Mouse (Mus musculus) CH12.LX (cell line): ENCODE measurements around the gene Lama4. TPM values are rescaled to one million over a fixed set of nuclear protein-coding genes. Genes with fewer than 3 reads are reported as not detected.

Experiments
- DNase-seq: peaks from one replicate; pipeline ENCODE4 v3.0.0-alpha.2; 2013; ENCODE audit errors: extremely low read depth
- H3K27ac ChIP-seq: 2 replicates; pipeline ENCODE4 v1.5.1; 2012; ENCODE audit warnings: low read depth, mild to moderate bottlenecking, control low read depth, moderate library complexity; ENCODE audit not compliant: insufficient read depth
- H3K27me3 ChIP-seq: replicated peaks from 2 replicates; pipeline ENCODE3; 2012; ENCODE audit warnings: inconsistent platforms
- H3K36me3 ChIP-seq, 2 experiments: replicated peaks in 1 of 2; 2 replicates each; pipeline versions ENCODE3 to v1.6.1; 2012; ENCODE audit warnings: inconsistent platforms in 1 of 2, low read length in 1 of 2, mild to moderate bottlenecking in 1 of 2, mixed read lengths in 1 of 2, moderate library complexity in 1 of 2; ENCODE audit not compliant: control insufficient read depth in 1 of 2, insufficient read depth in 1 of 2
- H3K4me1 ChIP-seq, 2 experiments: 2 replicates each; pipeline ENCODE4 v1.6.1; 2012; ENCODE audit warnings: inconsistent platforms in 1 of 2, moderate library complexity in 1 of 2; ENCODE audit not compliant: insufficient read depth in 2 of 2, control insufficient read depth in 1 of 2
- H3K4me2 ChIP-seq: 2 replicates; pipeline ENCODE4 v1.6.1; 2012; ENCODE audit warnings: low read depth, mild to moderate bottlenecking, control low read depth; ENCODE audit not compliant: poor library complexity, insufficient read depth, severe bottlenecking
- H3K4me3 ChIP-seq, 3 experiments: fragments of 150-350 bp in 1 of 3; sonication (generic) in 1 of 3; replicated peaks in 1 of 3; 2 replicates each; pipeline versions ENCODE3 to v1.5.1; 2011 to 2012; ENCODE audit warnings: low read depth in 2 of 3, low read length in 2 of 3, mild to moderate bottlenecking in 2 of 3, moderate library complexity in 2 of 3, control low read depth in 1 of 3, improper control_type of control experiment in 1 of 3, inconsistent platforms in 1 of 3, mixed read lengths in 1 of 3; ENCODE audit not compliant: poor library complexity in 1 of 3
- H3K79me2 ChIP-seq: replicated peaks from 2 replicates; pipeline ENCODE4 v1.6.1; 2012; ENCODE audit warnings: mild to moderate bottlenecking, moderate library complexity; ENCODE audit not compliant: control insufficient read depth, poor library complexity, insufficient read depth, severe bottlenecking; ENCODE audit errors: extremely low read depth
- H3K9ac ChIP-seq: 2 replicates; pipeline ENCODE4 v1.6.1; 2012; ENCODE audit warnings: low read depth, mild to moderate bottlenecking, control low read depth, moderate library complexity; ENCODE audit not compliant: insufficient read depth
- H3K9me3 ChIP-seq: replicated peaks from 2 replicates; pipeline ENCODE3; 2012; ENCODE audit warnings: low read length, inconsistent platforms, mixed read lengths
- BHLHE40 ChIP-seq: IDR thresholded peaks from 2 replicates; pipeline ENCODE4 v1.6.1; 2011; ENCODE audit warnings: mild to moderate bottlenecking, low read depth, low read length, improper control_type of control experiment
- CTCF ChIP-seq, 2 experiments: IDR thresholded peaks in 1 of 2; conservative IDR thresholded peaks in 1 of 2; 2 replicates each; pipeline ENCODE4 v1.5.1; 2011 to 2012; ENCODE audit warnings: low read depth in 2 of 2, low read length in 2 of 2, improper control_type of control experiment in 1 of 2, inconsistent platforms in 1 of 2, mild to moderate bottlenecking in 1 of 2, moderate library complexity in 1 of 2
- ELF1 ChIP-seq: IDR thresholded peaks from 2 replicates; pipeline ENCODE4 v1.6.1; 2014; ENCODE audit warnings: low read depth, mild to moderate bottlenecking, inconsistent platforms, low read length, improper control_type of control experiment
- HCFC1 ChIP-seq: IDR thresholded peaks from 2 replicates; pipeline ENCODE4 v1.6.1; 2012; ENCODE audit warnings: low read depth, mild to moderate bottlenecking, inconsistent platforms, low read length, improper control_type of control experiment
- IRF4 ChIP-seq: IDR thresholded peaks from 2 replicates; pipeline ENCODE4 v1.6.1; 2014; ENCODE audit warnings: low read depth, mild to moderate bottlenecking, inconsistent platforms, low read length, improper control_type of control experiment
- KAT2A ChIP-seq: IDR thresholded peaks from 2 replicates; pipeline ENCODE4 v1.6.1; 2012; ENCODE audit warnings: low read length, improper control_type of control experiment, inconsistent platforms; ENCODE audit not compliant: insufficient replicate concordance
- MAFK ChIP-seq: IDR thresholded peaks from 2 replicates; pipeline ENCODE4 v1.6.1; 2011; ENCODE audit warnings: low read length, improper control_type of control experiment; ENCODE audit not compliant: insufficient replicate concordance
- MAX ChIP-seq: IDR thresholded peaks from 2 replicates; pipeline ENCODE4 v1.6.1; 2011; ENCODE audit warnings: low read length, improper control_type of control experiment
- MXI1 ChIP-seq: IDR thresholded peaks from 2 replicates; pipeline ENCODE4 v1.6.1; 2011; ENCODE audit warnings: mild to moderate bottlenecking, low read depth, low read length, improper control_type of control experiment
- MYC ChIP-seq: IDR thresholded peaks from 2 replicates; pipeline ENCODE4 v1.6.1; 2011; ENCODE audit warnings: low read depth, mild to moderate bottlenecking, improper control_type of control experiment, low read length
- NRF1 ChIP-seq: IDR thresholded peaks from 2 replicates; pipeline ENCODE4 v1.6.1; 2014; ENCODE audit warnings: low read depth, mild to moderate bottlenecking, inconsistent platforms, low read length, improper control_type of control experiment, moderate library complexity
- POLR2A ChIP-seq: IDR thresholded peaks from 2 replicates; pipeline ENCODE4 v1.6.1; 2011; ENCODE audit warnings: low read depth, mild to moderate bottlenecking, improper control_type of control experiment, low read length
- POLR2AphosphoS2 ChIP-seq: IDR thresholded peaks from 2 replicates; pipeline ENCODE4 v1.6.1; 2011; ENCODE audit warnings: low read depth, low read length, improper control_type of control experiment
- SMC3 ChIP-seq: IDR thresholded peaks from 2 replicates; pipeline ENCODE4 v1.6.1; 2011; ENCODE audit warnings: low read depth, low read length, improper control_type of control experiment
- TCF12 ChIP-seq: IDR thresholded peaks from 2 replicates; pipeline ENCODE4 v1.6.1; 2014; ENCODE audit warnings: low read depth, mild to moderate bottlenecking, inconsistent platforms, low read length, improper control_type of control experiment
- USF2 ChIP-seq: conservative IDR thresholded peaks from 2 replicates; pipeline ENCODE4 v1.6.1; 2011; ENCODE audit warnings: low read depth, low read length, improper control_type of control experiment
- ZKSCAN1 ChIP-seq: IDR thresholded peaks from 2 replicates; pipeline ENCODE4 v1.6.1; 2012; ENCODE audit warnings: low read depth, inconsistent platforms, low read length, improper control_type of control experiment, borderline replicate concordance
- dilution Hi-C: fragments of 300-500 bp; cut with MboI; formaldehyde crosslinking; loops from 2 replicates; pipeline ENCODE4 v1.14.3; 2020; ENCODE audit warnings: low sequenced_read_pairs; ENCODE audit not compliant: extremely low pct_unique_long_range_greater_than_20kb, extremely low pct_ligation_motif_present
- in situ Hi-C: fragments of 300-500 bp; cut with MboI; formaldehyde crosslinking; loops from 3 replicates; pipeline ENCODE4 v1.14.3; 2019; ENCODE audit warnings: low sequenced_read_pairs, low pct_ligation_motif_present, low pct_unique_long_range_greater_than_20kb, mixed read lengths
- polyA plus RNA-seq: library from polyadenylated mRNA; unstranded; fragments of >175 nt; gene quantifications from 2 replicates; pipeline ENCODE4 v1.2.1, GENCODE M21; 2012; ENCODE audit warnings: low read depth; ENCODE audit not compliant: insufficient read length
- total RNA-seq, 2 experiments: library from RNA; depleted of rRNA; stranded (reverse); fragments of 300-350 nt in 1 of 2; fragments of >200 nt in 1 of 2; gene quantifications; 2 replicates each; pipeline ENCODE4 v1.2.3; 2012 to 2014

Gene Lama4
- total and polyA plus RNA-seq, 3 experiments: 0.08 to 0.50 (median 0.19) TPM

- TF ChIP-seq MAFK (no peak), MXI1 (no peak), MYC (no peak)
These were observed 101.6 kb downstream of the Lama4 start (continued) for GRCm38 (mm10) chr10:39066962-39067361.

- H3K9ac ChIP-seq: no peak overlapping the region
- TF ChIP-seq IRF4 (no peak), TCF12 (no peak), ZKSCAN1 (no peak), POLR2AphosphoS2 (no peak), MAFK (no peak)
- TF ChIP-seq, all 38 proteins: peak for 0
- Histone ChIP-seq H3K4me2 (no peak overlapping the region), H3K27me3 (no peaks in the 10 kb centered on the region), H3K4me1 (peaks cover 4 to 14% of the 10 kb centered on the region in 2 experiments; a peak in 3 of 4 replicates), H3K9me3 (no peaks in the 10 kb centered on the region), H3K4me3 (no peak overlapping the region), H3K36me3 (no peaks in the 10 kb centered on the region), H3K27ac (no peak overlapping the region), H3K79me2 (no peaks in the 10 kb centered on the region)
- no peak for DNase-seq
- dilution Hi-C loops: no loop called here
- in situ Hi-C loops: no loop called here
These were observed 106.7 kb downstream of the Lama4 start for GRCm38 (mm10) chr10:39072048-39072447.

- Histone ChIP-seq H3K27me3 (no peaks in the 10 kb centered on the region), H3K4me3 (no peak overlapping the region), H3K9me3 (no peaks in the 10 kb centered on the region), H3K4me1 (peaks cover 0 to 5% of the 10 kb centered on the region in 2 experiments; a peak in 1 of 4 replicates), H3K36me3 (no peaks in the 10 kb centered on the region), H3K79me2 (no peaks in the 10 kb centered on the region), H3K27ac (no peak overlapping the region), H3K4me2 (peak overlapping the region; percentile 50; the same call in 1 of the 2 replicates), H3K9ac (no peak overlapping the region)
- in situ Hi-C loops: no loop called here
- TF ChIP-seq USF2 (no peak), BHLHE40 (no peak), ELF1 (peak; percentile 68), MAFK (no peak), POLR2A (no peak), NRF1 (no peak), KAT2A (no peak), MAX (no peak), HCFC1 (no peak), MYC (no peak), SMC3 (no peak), CTCF (conservative IDR thresholded peaks at IDR 0.05 in 1 of 2, IDR thresholded peaks at IDR 0.05 in 1 of 2; ENCODE audit: low read depth in 2 of 2, low read length in 2 of 2) (peak; percentile 60 to 67)
- peak; percentile 24 for DNase-seq
- dilution Hi-C loops: no loop called here
These were observed 131.7 kb downstream of the Lama4 start for GRCm38 (mm10) chr10:39096981-39097380.
